Mouse (Mus musculus): Measurements from ENCODE around the gene Foxred1.

GRCm38 (mm10) chr9:35223466-35223865, 12.6 kb upstream of the Foxred1 start:
- TF ChIP-seq GATA1 (IDR thresholded peaks at IDR 0.05; ENCODE audit: borderline replicate concordance, low read length) (no peak), FLI1 (IDR thresholded peaks at IDR 0.05; ENCODE audit: low read length) (no peak)

Data from megakaryocyte, embryonic 14.5 days (primary cell).